Mouse (Mus musculus): ENCODE data around the gene Nfkbib. TPM values are rescaled to one million over a fixed set of nuclear protein-coding genes. Genes with fewer than 3 reads are reported as not detected.

Gene Nfkbib
- total RNA-seq, 1 experiment from 2014 or later, result 11.6 TPM

DNA sequence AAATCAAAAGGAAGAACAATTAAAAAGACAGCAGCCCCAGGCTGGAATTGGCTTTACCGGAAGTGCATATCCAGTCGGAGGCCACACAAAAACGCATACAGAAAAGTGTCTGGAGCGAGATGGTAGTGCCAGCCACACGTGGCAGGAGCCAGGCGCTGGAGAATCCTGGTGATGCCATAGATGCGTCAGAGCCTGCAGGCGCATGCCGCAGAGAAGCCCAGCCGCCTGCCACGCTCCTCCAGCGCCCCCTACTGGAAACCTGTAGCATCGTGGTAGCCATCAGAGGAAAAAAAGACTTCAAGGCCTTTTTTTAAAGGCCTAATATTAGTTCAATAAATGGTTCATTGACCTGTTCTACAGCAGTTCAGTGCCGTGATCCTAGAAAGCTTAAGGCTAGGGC, 40.7 kb downstream of the Nfkbib start:
- ATAC-seq (replicated peaks; ENCODE audit: low read depth, poor library complexity, severe bottlenecking), result peak; percentile 95

DNA sequence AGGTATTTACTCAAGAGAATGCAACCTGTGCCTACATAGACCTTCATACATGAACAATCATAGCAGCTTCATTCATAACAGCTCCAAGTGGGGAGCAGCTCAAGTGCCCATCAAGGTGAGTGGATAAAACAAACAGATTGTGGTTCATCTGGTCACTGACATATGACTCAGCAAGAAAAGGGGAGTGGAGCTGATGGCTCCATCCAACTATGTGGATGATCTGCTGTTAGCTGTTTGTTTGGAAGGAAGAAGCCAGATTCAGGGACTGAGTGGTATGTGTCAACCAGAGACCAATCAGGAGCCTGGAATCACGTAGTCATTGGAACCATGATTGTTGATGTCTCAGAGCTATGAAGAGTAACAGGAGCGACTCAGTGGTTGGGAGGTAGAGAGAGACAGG, 42.7 kb downstream of the Nfkbib start:
- ATAC-seq (replicated peaks; ENCODE audit: low read depth, poor library complexity, severe bottlenecking), result no peak

DNA sequence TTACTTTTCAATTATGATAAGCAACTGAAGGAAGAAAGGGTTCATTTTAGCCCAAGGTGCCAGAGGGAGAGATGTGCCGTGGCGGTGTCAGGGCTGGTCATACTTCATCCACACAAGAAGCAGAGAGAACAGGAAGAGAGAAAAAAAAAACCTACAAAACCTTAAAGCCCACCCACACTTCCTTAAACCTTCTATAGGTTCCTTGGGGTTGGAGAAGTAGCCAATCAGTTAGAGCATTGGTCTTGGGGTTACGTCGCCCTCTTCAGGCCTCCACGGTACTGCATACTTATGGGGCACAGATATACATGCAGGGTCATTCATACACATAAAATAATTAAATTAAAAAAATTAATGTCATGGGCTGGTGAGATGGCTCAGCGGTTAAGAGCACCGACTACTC, 45.2 kb downstream of the Nfkbib start:
- no peak; the same call in 1 of the 2 replicates for ATAC-seq (replicated peaks; ENCODE audit: low read depth, poor library complexity, severe bottlenecking)

DNA sequence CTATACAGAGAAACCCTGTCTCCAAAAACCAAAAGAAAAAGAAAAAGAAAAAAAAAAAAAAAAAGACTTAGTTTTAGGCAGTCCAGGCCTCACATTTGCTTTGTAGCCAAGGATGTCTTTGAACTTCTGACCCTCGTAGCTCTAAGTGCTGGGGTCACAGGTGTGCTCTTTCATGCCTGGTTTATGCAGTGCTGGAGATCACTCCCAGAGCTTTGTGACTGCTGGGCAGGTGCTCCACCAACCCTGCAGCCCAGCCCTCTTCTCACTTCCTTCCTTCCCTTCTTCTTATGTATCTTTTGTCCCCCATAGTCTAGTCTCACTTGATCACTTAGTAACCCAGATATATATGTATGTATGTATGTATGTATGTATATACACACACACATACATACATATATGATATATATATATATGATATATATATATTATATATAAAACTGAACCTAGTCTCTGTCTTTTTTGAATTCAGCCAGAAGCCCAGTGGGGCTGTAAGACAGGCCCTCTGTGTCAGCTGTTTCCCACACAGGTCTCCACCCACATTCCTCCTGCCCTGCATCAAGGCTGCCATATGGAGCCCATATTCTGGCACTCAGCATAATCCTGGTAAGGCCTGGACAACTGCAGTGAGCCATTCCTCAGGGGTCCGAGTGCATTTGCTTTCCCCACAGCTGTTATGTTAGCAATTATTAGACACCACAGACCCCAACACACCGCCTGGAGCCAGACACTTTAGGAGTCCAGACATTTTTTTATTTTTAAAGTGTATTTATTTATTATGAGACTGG, 46.4 kb downstream of the Nfkbib start:
- no peak for ATAC-seq (replicated peaks; ENCODE audit: low read depth, poor library complexity, severe bottlenecking)

- no peak for ATAC-seq (replicated peaks; ENCODE audit: low read depth, poor library complexity, severe bottlenecking)
Observed at GRCm38 (mm10) chr7:28719650-28720049, 47.7 kb downstream of the Nfkbib start.

DNA sequence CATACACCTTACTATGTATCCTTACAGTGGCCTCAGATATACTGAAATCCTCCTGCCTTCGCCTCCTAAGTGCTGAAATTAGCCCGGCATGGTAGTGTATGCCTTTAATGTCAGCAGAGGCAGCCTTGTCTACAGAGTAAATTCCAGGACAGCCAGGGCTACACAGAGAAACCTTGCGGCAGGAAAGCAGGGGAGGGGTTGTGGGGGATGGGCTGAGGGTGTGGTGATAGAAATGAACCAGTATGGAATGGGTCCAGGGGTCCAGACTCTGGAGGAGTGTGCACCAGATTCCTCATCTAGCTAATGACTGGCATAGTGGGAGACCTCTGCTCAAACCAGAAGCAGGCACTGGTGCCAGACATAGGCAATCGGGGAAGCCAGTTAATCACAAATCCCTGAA, 48.2 kb downstream of the Nfkbib start:
- no peak for ATAC-seq (replicated peaks; ENCODE audit: low read depth, poor library complexity, severe bottlenecking)

DNA sequence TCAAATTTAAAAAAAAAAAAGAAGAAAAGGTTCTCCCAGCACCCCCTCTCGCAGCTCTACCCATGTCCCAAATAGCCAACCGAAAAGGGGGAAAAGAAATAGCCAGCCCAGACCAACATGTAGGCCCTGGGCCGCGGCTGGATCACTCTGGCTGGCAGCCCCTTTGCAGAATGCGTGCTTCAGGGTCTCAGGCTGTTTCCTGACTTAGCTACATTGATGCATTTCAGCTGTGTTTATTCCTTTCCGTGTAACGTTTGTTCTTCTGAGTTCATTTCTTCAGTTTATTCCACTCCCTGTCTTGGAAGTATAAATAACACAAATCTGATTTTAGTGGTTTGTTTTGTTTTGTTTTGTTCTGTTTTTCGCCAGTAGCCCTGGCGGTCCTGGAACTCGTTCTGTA, 49.6 kb downstream of the Nfkbib start:
- ATAC-seq (replicated peaks; ENCODE audit: low read depth, poor library complexity, severe bottlenecking), result no peak

GRCm38 (mm10) chr7:28716590-28717281, 50.6 kb downstream of the Nfkbib start, which contains the start of gene Fbxo17:
Fbxo17 (plus strand) TSS chr7:28716804.
- ATAC-seq (replicated peaks; ENCODE audit: low read depth, poor library complexity, severe bottlenecking), result peak; percentile 83

GRCm38 (mm10) chr7:28715598-28715997, 51.7 kb downstream of the Nfkbib start:
- ATAC-seq (replicated peaks; ENCODE audit: low read depth, poor library complexity, severe bottlenecking), result no peak

- no peak for ATAC-seq (replicated peaks; ENCODE audit: low read depth, poor library complexity, severe bottlenecking)
Observed at GRCm38 (mm10) chr7:28714667-28715066, 52.6 kb downstream of the Nfkbib start.

DNA sequence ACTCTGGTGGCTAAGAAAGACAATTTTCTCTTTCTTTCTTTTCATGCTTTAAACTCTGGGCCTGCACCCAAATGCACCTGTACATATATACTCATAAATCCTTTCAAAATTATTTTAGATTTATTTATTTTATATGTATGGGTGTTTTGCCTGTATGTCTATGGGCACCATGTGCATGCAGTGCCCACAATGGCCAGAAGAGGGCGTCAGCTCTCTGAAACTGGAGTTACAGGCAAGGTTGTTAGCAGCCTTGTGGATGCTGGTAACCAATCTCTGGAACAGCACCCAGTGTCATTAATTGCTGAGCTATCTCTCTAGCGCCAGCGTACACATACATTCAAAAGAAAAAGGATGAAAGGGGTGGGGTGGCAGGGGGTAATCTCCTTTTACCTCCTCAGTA, 56.4 kb downstream of the Nfkbib start:
- no peak for ATAC-seq (replicated peaks; ENCODE audit: low read depth, poor library complexity, severe bottlenecking)

- 0 out of 2 replicates have a peak, but pooled peaks have one; percentile 22 for ATAC-seq (replicated peaks; ENCODE audit: low read depth, poor library complexity, severe bottlenecking)
Observed at GRCm38 (mm10) chr7:28709454-28709853, 57.9 kb downstream of the Nfkbib start.

Other genes with a start within 250 kb of the Nfkbib start
- not detected in 2 replicates for gene Ifnl3, start 244.7 kb downstream of the Nfkbib start, total RNA-seq (2017)
- not detected in 2 replicates for gene Sycn, start 226.6 kb downstream of the Nfkbib start, total RNA-seq (2017)
- 0.09 TPM in 1 of 2 replicates, not detected in the other for gene Nccrp1, start 220.3 kb downstream of the Nfkbib start, total RNA-seq (2017)
- 4.6 and 5.4 TPM in 2 replicates for gene Samd4b, start 169.4 kb downstream of the Nfkbib start, total RNA-seq (2017)
- gene Pak4, start 169.3 kb downstream of the Nfkbib start, total RNA-seq (2017), result 5.9 and 7.5 TPM in 2 replicates
- gene Acp7, start 136.2 kb downstream of the Nfkbib start, total RNA-seq (2017), result not detected in 2 replicates
- not detected in 2 replicates for gene Fbxo27, start 74.7 kb downstream of the Nfkbib start, total RNA-seq (2017)
- 2.1 and 4.1 TPM in 2 replicates for gene Fbxo17, start 50.7 kb downstream of the Nfkbib start, total RNA-seq (2017)
- 37.4 and 42.2 TPM in 2 replicates for gene Mrps12, start 25.7 kb downstream of the Nfkbib start, total RNA-seq (2017)
- gene Sars2, start 25.5 kb downstream of the Nfkbib start, total RNA-seq (2017), result 8.7 and 14.2 TPM in 2 replicates
- not detected in 2 replicates for gene Ccer2, start 11.3 kb downstream of the Nfkbib start, total RNA-seq (2017)
- 24.5 and 24.9 TPM in 2 replicates for gene Sirt2, start 777 bp downstream of the Nfkbib start, total RNA-seq (2017)
- gene Rinl, start 21.5 kb upstream of the Nfkbib start, total RNA-seq (2017), result 23.4 and 35.6 TPM in 2 replicates
- gene Hnrnpl, start 41.0 kb upstream of the Nfkbib start, total RNA-seq (2017), result 340 and 385 TPM in 2 replicates
- 94.7 and 95.7 TPM in 2 replicates for gene Ech1, start 57.7 kb upstream of the Nfkbib start, total RNA-seq (2017)
- gene Lgals4, start 66.3 kb upstream of the Nfkbib start, total RNA-seq (2017), result 3.9 and 4.1 TPM in 2 replicates
- 0.82 TPM in 1 of 2 replicates, not detected in the other for gene Lgals7, start 96.3 kb upstream of the Nfkbib start, total RNA-seq (2017)
- 0.37 and 0.87 TPM in 2 replicates for gene Capn12, start 113.9 kb upstream of the Nfkbib start, total RNA-seq (2017)
- gene Actn4, start 194.8 kb upstream of the Nfkbib start, total RNA-seq (2017), result 42.6 and 76.9 TPM in 2 replicates
- gene Eif3k, start 214.4 kb upstream of the Nfkbib start, total RNA-seq (2017), result 417 and 491 TPM in 2 replicates
- gene Map4k1, start 214.5 kb upstream of the Nfkbib start, total RNA-seq (2017), result 65.8 and 72.9 TPM in 2 replicates